Mouse (Mus musculus): ENCODE measurements at regions not wholly inside any gene's neighbourhood (a gene's known extent, or its start where the extent isn't known, plus 50 kb on each side); places are given as distances from the start of the nearest gene placed in this dataset.

DNA sequence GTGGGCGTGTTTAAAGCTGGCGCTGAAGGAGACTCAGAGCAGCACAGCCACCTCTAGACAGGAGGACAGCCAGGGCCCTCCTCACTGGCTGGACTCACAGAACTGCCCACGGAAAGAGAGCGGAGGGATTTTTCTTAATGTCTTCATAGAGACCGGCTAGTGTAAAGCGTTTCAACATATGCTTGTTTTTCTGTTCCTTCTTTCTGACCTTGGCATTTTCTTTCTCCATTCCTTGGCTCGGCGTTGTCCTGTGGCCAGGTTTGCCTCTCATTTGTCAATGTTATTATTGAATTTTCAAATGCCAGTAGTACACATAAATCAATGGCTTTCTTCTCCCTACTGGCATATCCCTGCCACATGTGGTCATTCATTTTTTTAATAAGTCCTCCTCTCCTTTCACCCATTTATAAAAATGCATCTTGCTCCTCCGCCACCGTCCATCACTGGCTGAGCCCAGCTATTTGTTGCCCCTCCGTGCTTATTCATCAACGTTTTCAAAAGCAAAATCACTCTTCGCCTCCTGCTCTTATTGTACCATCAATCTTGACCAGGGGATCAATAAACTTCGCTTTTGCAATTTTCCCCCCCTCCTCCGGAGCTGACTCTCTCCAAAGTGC lies 319.0 kb downstream of the Gm45692 start:
- TF ChIP-seq CTCF (IDR thresholded peaks at IDR 0.05; ENCODE audit: low read depth, low read length) (no peak), POLR2A (IDR thresholded peaks at IDR 0.05; ENCODE audit: insufficient read depth, low read length) (no peak), EP300 (IDR thresholded peaks at IDR 0.05; ENCODE audit: insufficient read depth, low read depth, low read length) (no peak)
